Mouse (Mus musculus): ENCODE data around the gene Bptf. TPM values are rescaled to one million over a fixed set of nuclear protein-coding genes. Genes with fewer than 3 reads are reported as not detected.

Gene Bptf
- polyA plus RNA-seq, 1 experiment from 2014 or later = 22.9 TPM

GRCm38 (mm10) chr11:107125011-107125410 lies 6.9 kb downstream of the Bptf start:
- no peak overlapping the region for H3K4me2 ChIP-seq (ENCODE audit: low read length)
- no peaks in the 10 kb centered on the region for H3K36me3 ChIP-seq (ENCODE audit: insufficient read depth, low read length)
- no peaks in the 10 kb centered on the region for H3K27me3 ChIP-seq (ENCODE audit: insufficient read depth, low read length)
- DNase-seq (ENCODE audit: low spot score) (no peak), ATAC-seq (replicated peaks; ENCODE audit: low FRiP score, low read depth) (no peak)
- no peaks in the 10 kb centered on the region for H3K9me3 ChIP-seq (replicated peaks; ENCODE audit: low read length)
- peaks cover 16% of the 10 kb centered on the region; the same call in 1 of the 2 replicates for H3K4me1 ChIP-seq (replicated peaks; ENCODE audit: insufficient read depth, low read length)
- WGBS = 69% methylated on average over 4 of the region's 4 CpGs
- H3K27ac ChIP-seq = peak overlapping the region; percentile 42; the same call in 1 of the 2 replicates
- H3K4me3 ChIP-seq (replicated peaks; ENCODE audit: low read depth, low read length) = no peak overlapping the region
- H3K9ac ChIP-seq (ENCODE audit: low read depth, low read length) = no peak overlapping the region
- TF ChIP-seq CTCF (IDR thresholded peaks at IDR 0.05; ENCODE audit: low read depth) = no peak

GRCm38 (mm10) chr11:107124327-107124731 lies 7.6 kb downstream of the Bptf start:
- Histone ChIP-seq H3K9ac (ENCODE audit: low read depth, low read length) (no peak overlapping the region), H3K4me2 (ENCODE audit: low read length) (0 out of 2 replicates have a peak overlapping the region, but pooled peaks have one; percentile 15), H3K36me3 (ENCODE audit: insufficient read depth, low read length) (no peaks in the 10 kb centered on the region), H3K4me1 (replicated peaks; ENCODE audit: insufficient read depth, low read length) (peaks cover 16% of the 10 kb centered on the region; the same call in 1 of the 2 replicates), H3K27ac (peak overlapping the region; percentile 42; the same call in 1 of the 2 replicates), H3K4me3 (replicated peaks; ENCODE audit: low read depth, low read length) (no peak overlapping the region), H3K9me3 (replicated peaks; ENCODE audit: low read length) (no peaks in the 10 kb centered on the region), H3K27me3 (ENCODE audit: insufficient read depth, low read length) (no peaks in the 10 kb centered on the region)
- DNase-seq (ENCODE audit: low spot score) = peak; percentile 74
- WGBS = 9% methylated on average over 7 of the region's 7 CpGs
- no peak for TF ChIP-seq CTCF (IDR thresholded peaks at IDR 0.05; ENCODE audit: low read depth)
- ATAC-seq (replicated peaks; ENCODE audit: low FRiP score, low read depth) = peak; percentile 94

GRCm38 (mm10) chr11:107117789-107118188 lies 14.1 kb downstream of the Bptf start:
- no peaks in the 10 kb centered on the region for H3K9me3 ChIP-seq (replicated peaks; ENCODE audit: low read length)
- DNase-seq (ENCODE audit: low spot score) (no peak), ATAC-seq (replicated peaks; ENCODE audit: low FRiP score, low read depth) (no peak)
- no peak for TF ChIP-seq CTCF (IDR thresholded peaks at IDR 0.05; ENCODE audit: low read depth)
- no peak overlapping the region for H3K27ac ChIP-seq
- no peak overlapping the region for H3K4me3 ChIP-seq (replicated peaks; ENCODE audit: low read depth, low read length)
- no peaks in the 10 kb centered on the region for H3K27me3 ChIP-seq (ENCODE audit: insufficient read depth, low read length)
- 0 out of 2 replicates have a peak, but pooled peaks cover 10% of the 10 kb centered on the region for H3K4me1 ChIP-seq (replicated peaks; ENCODE audit: insufficient read depth, low read length)
- no peak overlapping the region for H3K4me2 ChIP-seq (ENCODE audit: low read length)
- H3K36me3 ChIP-seq (ENCODE audit: insufficient read depth, low read length) = no peaks in the 10 kb centered on the region
- WGBS = 65% methylated on average over 12 of the region's 12 CpGs
- H3K9ac ChIP-seq (ENCODE audit: low read depth, low read length) = no peak overlapping the region

GRCm38 (mm10) chr11:107113881-107114557 lies 17.9 kb downstream of the Bptf start:
- peak overlapping the region; percentile 21; the same call in 1 of the 2 replicates for H3K4me2 ChIP-seq (ENCODE audit: low read length)
- H3K9ac ChIP-seq (ENCODE audit: low read depth, low read length) = no peak overlapping the region
- TF ChIP-seq CTCF (IDR thresholded peaks at IDR 0.05; ENCODE audit: low read depth) = no peak
- no peak overlapping the region for H3K27ac ChIP-seq
- DNase-seq (ENCODE audit: low spot score) = peak; percentile 58
- WGBS = 25% methylated on average over 10 of the region's 10 CpGs
- 0 out of 2 replicates have a peak, but pooled peaks cover 10% of the 10 kb centered on the region for H3K4me1 ChIP-seq (replicated peaks; ENCODE audit: insufficient read depth, low read length)
- H3K4me3 ChIP-seq (replicated peaks; ENCODE audit: low read depth, low read length) = no peak overlapping the region
- H3K36me3 ChIP-seq (ENCODE audit: insufficient read depth, low read length) = peaks cover 12% of the 10 kb centered on the region
- no peaks in the 10 kb centered on the region for H3K9me3 ChIP-seq (replicated peaks; ENCODE audit: low read length)
- H3K27me3 ChIP-seq (ENCODE audit: insufficient read depth, low read length) = no peaks in the 10 kb centered on the region
- no peak for ATAC-seq (replicated peaks; ENCODE audit: low FRiP score, low read depth)

- Histone ChIP-seq H3K4me1 (replicated peaks; ENCODE audit: insufficient read depth, low read length) (0 out of 2 replicates have a peak, but pooled peaks cover 10% of the 10 kb centered on the region), H3K9ac (ENCODE audit: low read depth, low read length) (no peak overlapping the region), H3K9me3 (replicated peaks; ENCODE audit: low read length) (no peaks in the 10 kb centered on the region), H3K27ac (no peak overlapping the region), H3K4me2 (ENCODE audit: low read length) (no peak overlapping the region), H3K36me3 (ENCODE audit: insufficient read depth, low read length) (peaks cover 12% of the 10 kb centered on the region), H3K4me3 (replicated peaks; ENCODE audit: low read depth, low read length) (no peak overlapping the region), H3K27me3 (ENCODE audit: insufficient read depth, low read length) (no peaks in the 10 kb centered on the region)
- peak; percentile 73 for TF ChIP-seq CTCF (IDR thresholded peaks at IDR 0.05; ENCODE audit: low read depth)
- ATAC-seq (replicated peaks; ENCODE audit: low FRiP score, low read depth) (no peak), DNase-seq (ENCODE audit: low spot score) (peak; percentile 73)
- WGBS = 66% methylated on average over 4 of the region's 4 CpGs
Measured at GRCm38 (mm10) chr11:107113112-107113511, 18.8 kb downstream of the Bptf start.

- no peak for ATAC-seq (replicated peaks; ENCODE audit: low FRiP score, low read depth)
- Histone ChIP-seq H3K36me3 (ENCODE audit: insufficient read depth, low read length) (peaks cover 12% of the 10 kb centered on the region), H3K9ac (ENCODE audit: low read depth, low read length) (no peak overlapping the region)
Measured at GRCm38 (mm10) chr11:107109669-107110068, 22.3 kb downstream of the Bptf start.

More at GRCm38 (mm10) chr11:107109669-107110068, 22.3 kb downstream of the Bptf start:
- H3K27me3 ChIP-seq (ENCODE audit: insufficient read depth, low read length) = no peaks in the 10 kb centered on the region
- TF ChIP-seq CTCF (IDR thresholded peaks at IDR 0.05; ENCODE audit: low read depth) = no peak
- H3K4me1 ChIP-seq (replicated peaks; ENCODE audit: insufficient read depth, low read length) = 0 out of 2 replicates have a peak, but pooled peaks cover 10% of the 10 kb centered on the region
- 0 out of 2 replicates have a peak overlapping the region, but pooled peaks have one; percentile 21 for H3K27ac ChIP-seq
- H3K4me2 ChIP-seq (ENCODE audit: low read length) = no peak overlapping the region
- no peaks in the 10 kb centered on the region for H3K9me3 ChIP-seq (replicated peaks; ENCODE audit: low read length)
- 85% methylated on average over 8 of the region's 8 CpGs for WGBS
- H3K4me3 ChIP-seq (replicated peaks; ENCODE audit: low read depth, low read length) = no peak overlapping the region
- DNase-seq (ENCODE audit: low spot score) = no peak

Measured in kidney, postnatal 0 days (tissue).